Mouse (Mus musculus): Measurements from ENCODE around the gene Tmem100.

- TF ChIP-seq CTCF (IDR thresholded peaks at IDR 0.05; ENCODE audit: low read depth) (0 out of 2 replicates have a peak, but pooled peaks have one; percentile 22), EP300 (optimal IDR thresholded peaks at IDR 0.05) (no peak)
Measured at GRCm38 (mm10) chr11:89982918-89983317, 47.2 kb upstream of the Tmem100 start.
